Mouse (Mus musculus): Measurements from ENCODE around the gene Cdkl3. TPM values are rescaled to one million over a fixed set of nuclear protein-coding genes. Genes with fewer than 3 reads are reported as not detected.

Cdkl3 gene
- polyA plus RNA-seq, 1 experiment from 2014 or later = 4.8 TPM

GRCm38 (mm10) chr11:52129171-52129570, 125.2 kb downstream of the Cdkl3 start:
- 28% methylated on average over 3 of the region's 3 CpGs for WGBS
- no peak overlapping the region for H3K9ac ChIP-seq (ENCODE audit: low read length)
- no peak for ATAC-seq (ENCODE audit: low FRiP score, low TSS enrichment)
- no peaks in the 10 kb centered on the region for H3K36me3 ChIP-seq (ENCODE audit: control insufficient read depth, insufficient read depth, low read length)
- H3K27me3 ChIP-seq (ENCODE audit: control insufficient read depth, insufficient read depth, low read length) = no peaks in the 10 kb centered on the region
- H3K4me1 ChIP-seq (replicated peaks; ENCODE audit: control insufficient read depth, insufficient read depth) = no peaks in the 10 kb centered on the region
- H3K27ac ChIP-seq (replicated peaks) = no peak overlapping the region
- no peak for DNase-seq (ENCODE audit: low spot score)
- H3K4me3 ChIP-seq (ENCODE audit: low read depth, low read length) = no peak overlapping the region
- no peak overlapping the region for H3K4me2 ChIP-seq (replicated peaks; ENCODE audit: low read depth)
- no peaks in the 10 kb centered on the region for H3K9me3 ChIP-seq (ENCODE audit: control insufficient read depth, low read length)
- TF ChIP-seq EP300 (optimal IDR thresholded peaks at IDR 0.05) = no peak
- peak; percentile 50 for TF ChIP-seq CTCF (IDR thresholded peaks at IDR 0.05; ENCODE audit: low read depth)

- H3K36me3 ChIP-seq (ENCODE audit: control insufficient read depth, insufficient read depth, low read length) = no peaks in the 10 kb centered on the region
- no peak overlapping the region for H3K9ac ChIP-seq (ENCODE audit: low read length)
- WGBS = 64% methylated on average over 10 of the region's 10 CpGs
- H3K4me3 ChIP-seq (ENCODE audit: low read depth, low read length) = no peak overlapping the region
- H3K27me3 ChIP-seq (ENCODE audit: control insufficient read depth, insufficient read depth, low read length) = no peaks in the 10 kb centered on the region
- no peaks in the 10 kb centered on the region for H3K9me3 ChIP-seq (ENCODE audit: control insufficient read depth, low read length)
- H3K4me2 ChIP-seq (replicated peaks; ENCODE audit: low read depth) = no peak overlapping the region
- no peak for TF ChIP-seq EP300 (optimal IDR thresholded peaks at IDR 0.05)
- no peak for TF ChIP-seq CTCF (IDR thresholded peaks at IDR 0.05; ENCODE audit: low read depth)
- ATAC-seq (ENCODE audit: low FRiP score, low TSS enrichment) = peak; percentile 16; the same call in 1 of the 2 replicates
- no peak for DNase-seq (ENCODE audit: low spot score)
- H3K27ac ChIP-seq (replicated peaks) = 0 out of 2 replicates have a peak overlapping the region, but pooled peaks have one; percentile 13
- H3K4me1 ChIP-seq (replicated peaks; ENCODE audit: control insufficient read depth, insufficient read depth) = no peaks in the 10 kb centered on the region
Observed at GRCm38 (mm10) chr11:52129621-52130450, 125.8 kb downstream of the Cdkl3 start.

GRCm38 (mm10) chr11:52130451-52131068, 126.5 kb downstream of the Cdkl3 start:
- Histone ChIP-seq H3K36me3 (ENCODE audit: control insufficient read depth, insufficient read depth, low read length) (no peaks in the 10 kb centered on the region), H3K9me3 (ENCODE audit: control insufficient read depth, low read length) (no peaks in the 10 kb centered on the region), H3K9ac (ENCODE audit: low read length) (no peak overlapping the region), H3K27ac (replicated peaks) (no peak overlapping the region), H3K4me2 (replicated peaks; ENCODE audit: low read depth) (no peak overlapping the region), H3K4me1 (replicated peaks; ENCODE audit: control insufficient read depth, insufficient read depth) (no peaks in the 10 kb centered on the region), H3K27me3 (ENCODE audit: control insufficient read depth, insufficient read depth, low read length) (no peaks in the 10 kb centered on the region), H3K4me3 (ENCODE audit: low read depth, low read length) (no peak overlapping the region)
- TF ChIP-seq CTCF (IDR thresholded peaks at IDR 0.05; ENCODE audit: low read depth) (peak; percentile 53), EP300 (optimal IDR thresholded peaks at IDR 0.05) (no peak)
- WGBS = 73% methylated on average over 7 of the region's 7 CpGs
- ATAC-seq (ENCODE audit: low FRiP score, low TSS enrichment) = peak; percentile 25
- no peak for DNase-seq (ENCODE audit: low spot score)

Small RNA genes lying within 50 kb of the gene (microRNA-seq; reads per million reads assigned to microRNA genes)
- gene Gm24157 (not detected), gene Mir3061 (10.3 reads per million, percentile 17 among the genes with 10 or more reads in this experiment)

Other genes with a start within 250 kb of the Cdkl3 start
- 8.3 and 8.4 TPM in 2 replicates for gene Sec24a, start 240.6 kb upstream of the Cdkl3 start, polyA plus RNA-seq (2015; fragmentation: Nextera tagmentation; extraction: Ambion mirVana)
- gene Sar1b, start 240.5 kb upstream of the Cdkl3 start, polyA plus RNA-seq (2015; fragmentation: Nextera tagmentation; extraction: Ambion mirVana) = 168 and 169 TPM in 2 replicates
- 1.2 and 1.3 TPM in 2 replicates for gene Jade2, start 146.6 kb upstream of the Cdkl3 start, polyA plus RNA-seq (2015; fragmentation: Nextera tagmentation; extraction: Ambion mirVana)
- 43.0 and 46.9 TPM in 2 replicates for gene Cdkn2aipnl, start 36.6 kb upstream of the Cdkl3 start, polyA plus RNA-seq (2015; fragmentation: Nextera tagmentation; extraction: Ambion mirVana)
- gene Ube2b, start 3.5 kb upstream of the Cdkl3 start, polyA plus RNA-seq (2015; fragmentation: Nextera tagmentation; extraction: Ambion mirVana) = 182 and 183 TPM in 2 replicates
- 63.8 and 66.5 TPM in 2 replicates for gene Ppp2ca, start 94.5 kb downstream of the Cdkl3 start, polyA plus RNA-seq (2015; fragmentation: Nextera tagmentation; extraction: Ambion mirVana)
- not detected in 2 replicates for gene Olfr1373, start 141.3 kb downstream of the Cdkl3 start, polyA plus RNA-seq (2015; fragmentation: Nextera tagmentation; extraction: Ambion mirVana)
- not detected in 2 replicates for gene Olfr1371, start 209.8 kb downstream of the Cdkl3 start, polyA plus RNA-seq (2015; fragmentation: Nextera tagmentation; extraction: Ambion mirVana)
- gene Skp1a, start 227.8 kb downstream of the Cdkl3 start, polyA plus RNA-seq (2015; fragmentation: Nextera tagmentation; extraction: Ambion mirVana) = 530 and 542 TPM in 2 replicates

Measured in stomach, postnatal 0 days (tissue).